Mouse (Mus musculus): ENCODE data around the gene Cdk2ap2. TPM values are rescaled to one million over a fixed set of nuclear protein-coding genes. Genes with fewer than 3 reads are reported as not detected.

Cdk2ap2 gene
- polyA plus RNA-seq, 1 experiment = 70.4 TPM

- TF ChIP-seq GATA1 (IDR thresholded peaks at IDR 0.05; ENCODE audit: low read length) = no peak
These were observed 24.3 kb downstream of the Cdk2ap2 start for GRCm38 (mm10) chr19:4121097-4121805.

- TF ChIP-seq GATA1 (IDR thresholded peaks at IDR 0.05; ENCODE audit: low read length) = no peak
These were observed 25.7 kb downstream of the Cdk2ap2 start for GRCm38 (mm10) chr19:4122411-4123370.

GRCm38 (mm10) chr19:4124432-4124831 is 27.4 kb downstream of the Cdk2ap2 start:
- no peak for TF ChIP-seq GATA1 (IDR thresholded peaks at IDR 0.05; ENCODE audit: low read length)

GRCm38 (mm10) chr19:4125741-4126696 is 29.0 kb downstream of the Cdk2ap2 start, which contains the start of gene Aip:
Gene Aip, minus strand, starts transcription at chr19:4125858.
- no peak for TF ChIP-seq GATA1 (IDR thresholded peaks at IDR 0.05; ENCODE audit: low read length)

GRCm38 (mm10) chr19:4126759-4127495 is 29.9 kb downstream of the Cdk2ap2 start:
- no peak for TF ChIP-seq GATA1 (IDR thresholded peaks at IDR 0.05; ENCODE audit: low read length)

GRCm38 (mm10) chr19:4129462-4129861 is 32.5 kb downstream of the Cdk2ap2 start:
- TF ChIP-seq GATA1 (IDR thresholded peaks at IDR 0.05; ENCODE audit: low read length) = no peak

- no peak for TF ChIP-seq GATA1 (IDR thresholded peaks at IDR 0.05; ENCODE audit: low read length)
These were observed 33.1 kb downstream of the Cdk2ap2 start for GRCm38 (mm10) chr19:4130106-4130505.

GRCm38 (mm10) chr19:4131075-4131474 is 34.1 kb downstream of the Cdk2ap2 start:
- TF ChIP-seq GATA1 (IDR thresholded peaks at IDR 0.05; ENCODE audit: low read length) = no peak

GRCm38 (mm10) chr19:4131768-4132167 is 34.8 kb downstream of the Cdk2ap2 start:
- no peak for TF ChIP-seq GATA1 (IDR thresholded peaks at IDR 0.05; ENCODE audit: low read length)

- no peak for TF ChIP-seq GATA1 (IDR thresholded peaks at IDR 0.05; ENCODE audit: low read length)
These were observed 37.4 kb downstream of the Cdk2ap2 start for GRCm38 (mm10) chr19:4134354-4134753.

- TF ChIP-seq GATA1 (IDR thresholded peaks at IDR 0.05; ENCODE audit: low read length) = no peak
These were observed 39.5 kb downstream of the Cdk2ap2 start for GRCm38 (mm10) chr19:4136463-4136862.

GRCm38 (mm10) chr19:4137913-4138312 is 40.9 kb downstream of the Cdk2ap2 start:
- no peak for TF ChIP-seq GATA1 (IDR thresholded peaks at IDR 0.05; ENCODE audit: low read length)

GRCm38 (mm10) chr19:4139446-4139845 is 42.5 kb downstream of the Cdk2ap2 start, which contains the start of gene Gpr152:
Gene Gpr152, plus strand, starts transcription at chr19:4139787.
- no peak for TF ChIP-seq GATA1 (IDR thresholded peaks at IDR 0.05; ENCODE audit: low read length)

GRCm38 (mm10) chr19:4140147-4140546 is 43.2 kb downstream of the Cdk2ap2 start:
- TF ChIP-seq GATA1 (IDR thresholded peaks at IDR 0.05; ENCODE audit: low read length) = no peak

Measured in G1E-ER4 (cell line).